Mouse (Mus musculus): ENCODE measurements around the gene 1700056E22Rik. TPM values are rescaled to one million over a fixed set of nuclear protein-coding genes. Genes with fewer than 3 reads are reported as not detected.

The 1700056E22Rik gene
- total and polyA plus RNA-seq, 2 experiments from 2014 or later: 0.97 TPM; not detected in 1

DNA sequence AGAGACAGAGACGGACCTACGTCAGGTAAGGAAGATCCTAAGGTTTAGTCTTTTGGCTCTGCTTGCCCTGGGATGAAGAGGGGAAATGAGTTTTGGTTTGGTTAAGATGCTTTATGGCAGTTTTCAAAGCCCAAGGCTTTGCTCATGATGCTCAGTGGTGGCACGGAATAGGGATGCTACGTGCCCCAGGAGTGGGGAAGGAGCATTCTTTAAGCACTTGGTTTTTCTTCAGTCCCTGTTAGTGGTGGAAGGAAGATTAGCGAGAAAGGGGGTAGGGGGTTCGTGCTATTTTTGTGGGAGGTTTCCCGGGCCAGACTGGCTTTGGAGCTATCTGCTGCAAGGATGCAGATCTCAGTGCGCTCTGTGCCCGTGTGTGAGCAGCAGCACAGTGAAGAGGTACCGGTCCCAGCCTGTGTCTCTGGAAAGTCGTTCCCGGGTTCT lies 660 bp upstream of the 1700056E22Rik start:
- Histone ChIP-seq H3K4me2 (ENCODE audit: low read depth) (peak overlapping the region; percentile 87), H3K27me3 (ENCODE audit: insufficient read depth, low read length) (no peaks in the 10 kb centered on the region), H3K36me3 (ENCODE audit: insufficient read depth) (no peaks in the 10 kb centered on the region), H3K4me1 (ENCODE audit: insufficient read depth) (peaks cover 3% of the 10 kb centered on the region; the same call in 1 of the 2 replicates), H3K9me3 (ENCODE audit: low read length) (no peaks in the 10 kb centered on the region), H3K9ac (peak overlapping the region; percentile 34), H3K4me3 (ENCODE audit: low read depth, low read length) (peak overlapping the region; percentile 57), H3K27ac (ENCODE audit: low read depth, low read length) (no peak overlapping the region; the same call in 1 of the 2 replicates)
- no peak for TF ChIP-seq CTCF (IDR thresholded peaks at IDR 0.05; ENCODE audit: low read depth)
- DNase-seq: peak; percentile 67
- WGBS: under 1% methylated on average over 12 of the region's 12 CpGs
- no peak for ATAC-seq

- H3K9me3 ChIP-seq (ENCODE audit: low read length): no peaks in the 10 kb centered on the region
- DNase-seq (peak; percentile 52), ATAC-seq (peak; percentile 68)
- no peaks in the 10 kb centered on the region for H3K27me3 ChIP-seq (ENCODE audit: insufficient read depth, low read length)
- no peaks in the 10 kb centered on the region for H3K36me3 ChIP-seq (ENCODE audit: insufficient read depth)
- WGBS: 2% methylated on average over 63 of the region's 63 CpGs
- H3K9ac ChIP-seq: peak overlapping the region; percentile 65
- peak; percentile 47 for TF ChIP-seq CTCF (IDR thresholded peaks at IDR 0.05; ENCODE audit: low read depth)
- H3K4me1 ChIP-seq (ENCODE audit: insufficient read depth): peaks cover 3% of the 10 kb centered on the region; the same call in 1 of the 2 replicates
- peak overlapping the region; percentile 57 for H3K4me3 ChIP-seq (ENCODE audit: low read depth, low read length)
- H3K4me2 ChIP-seq (ENCODE audit: low read depth): peak overlapping the region; percentile 87
- peak overlapping the region; percentile 89 for H3K27ac ChIP-seq (ENCODE audit: low read depth, low read length)
These were observed 601 bp downstream of the 1700056E22Rik start for GRCm38 (mm10) chr1:184033390-184034010.

- no peak for DNase-seq
- no peaks in the 10 kb centered on the region for H3K27me3 ChIP-seq (ENCODE audit: insufficient read depth, low read length)
- no peak for ATAC-seq
These were observed 1.3 kb downstream of the 1700056E22Rik start for GRCm38 (mm10) chr1:184032682-184033389.

DNA sequence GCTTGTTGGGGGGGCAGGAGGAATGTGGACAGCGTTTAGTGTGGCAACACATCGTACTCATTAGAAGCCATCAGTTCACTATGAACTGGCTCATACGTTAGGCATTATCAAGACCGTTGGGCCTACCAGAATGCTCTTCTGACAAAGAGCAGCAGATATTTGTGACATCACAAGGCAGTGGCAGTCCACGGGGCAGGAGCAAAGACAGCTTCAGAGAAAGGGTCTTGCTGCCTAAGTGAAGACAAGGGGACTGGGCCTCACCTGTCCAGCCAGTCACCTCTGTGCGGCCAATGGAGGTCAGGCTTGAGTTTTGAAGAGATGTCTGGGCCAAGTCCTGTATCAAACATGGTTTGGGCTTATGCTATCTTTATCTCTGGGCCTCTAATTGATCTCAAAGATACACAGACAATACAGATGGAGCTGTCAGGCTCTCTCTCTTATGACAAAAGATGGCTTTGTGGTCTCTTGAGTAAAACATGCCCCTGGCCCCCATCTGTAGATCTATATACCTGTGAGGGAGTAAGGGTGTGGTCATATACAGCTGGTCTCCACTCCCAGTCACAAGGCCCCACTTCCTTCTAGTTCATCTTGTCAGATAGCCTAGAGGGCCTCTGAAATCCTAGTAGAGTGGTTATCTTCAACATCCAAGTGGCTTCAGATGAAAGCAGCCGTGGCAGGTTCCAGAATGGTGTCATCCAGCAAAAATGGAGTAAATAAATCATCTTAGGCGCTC lies 3.9 kb downstream of the 1700056E22Rik start:
- no peaks in the 10 kb centered on the region for H3K27me3 ChIP-seq (ENCODE audit: insufficient read depth, low read length)
- H3K4me3 ChIP-seq (ENCODE audit: low read depth, low read length): no peak overlapping the region
- H3K27ac ChIP-seq (ENCODE audit: low read depth, low read length): no peak overlapping the region
- no peak for TF ChIP-seq CTCF (IDR thresholded peaks at IDR 0.05; ENCODE audit: low read depth)
- no peaks in the 10 kb centered on the region for H3K9me3 ChIP-seq (ENCODE audit: low read length)
- WGBS: 96% methylated on average over 8 of the region's 8 CpGs
- ATAC-seq (no peak), DNase-seq (no peak)
- H3K4me2 ChIP-seq (ENCODE audit: low read depth): no peak overlapping the region
- no peak overlapping the region for H3K9ac ChIP-seq
- no peaks in the 10 kb centered on the region for H3K36me3 ChIP-seq (ENCODE audit: insufficient read depth)
- H3K4me1 ChIP-seq (ENCODE audit: insufficient read depth): no peaks in the 10 kb centered on the region

More at GRCm38 (mm10) chr1:184032682-184033389, 1.3 kb downstream of the 1700056E22Rik start:
- Histone ChIP-seq H3K9me3 (ENCODE audit: low read length) (no peaks in the 10 kb centered on the region), H3K4me2 (ENCODE audit: low read depth) (peak overlapping the region; percentile 87), H3K4me1 (ENCODE audit: insufficient read depth) (peaks cover 3% of the 10 kb centered on the region; the same call in 1 of the 2 replicates), H3K36me3 (ENCODE audit: insufficient read depth) (no peaks in the 10 kb centered on the region), H3K4me3 (ENCODE audit: low read depth, low read length) (peak overlapping the region; percentile 57), H3K27ac (ENCODE audit: low read depth, low read length) (peak overlapping the region; percentile 89), H3K9ac (peak overlapping the region; percentile 65)
- 19% methylated on average over 19 of the region's 19 CpGs for WGBS
- TF ChIP-seq CTCF (IDR thresholded peaks at IDR 0.05; ENCODE audit: low read depth): no peak

- no peaks in the 10 kb centered on the region for H3K36me3 ChIP-seq (ENCODE audit: insufficient read depth)
- no peaks in the 10 kb centered on the region for H3K4me1 ChIP-seq (ENCODE audit: insufficient read depth)
- ATAC-seq (no peak), DNase-seq (no peak)
- no peak for TF ChIP-seq CTCF (IDR thresholded peaks at IDR 0.05; ENCODE audit: low read depth)
- no peak overlapping the region for H3K9ac ChIP-seq
- no peak overlapping the region for H3K4me3 ChIP-seq (ENCODE audit: low read depth, low read length)
- no peak overlapping the region for H3K4me2 ChIP-seq (ENCODE audit: low read depth)
- no peaks in the 10 kb centered on the region for H3K27me3 ChIP-seq (ENCODE audit: insufficient read depth, low read length)
- H3K9me3 ChIP-seq (ENCODE audit: low read length): no peaks in the 10 kb centered on the region
- WGBS: 92% methylated on average over 3 of the region's 3 CpGs
- H3K27ac ChIP-seq (ENCODE audit: low read depth, low read length): no peak overlapping the region
These were observed 7.1 kb downstream of the 1700056E22Rik start for GRCm38 (mm10) chr1:184027039-184027438.

GRCm38 (mm10) chr1:184025079-184025478 lies 9.0 kb downstream of the 1700056E22Rik start:
- Histone ChIP-seq H3K9ac (no peak overlapping the region), H3K36me3 (ENCODE audit: insufficient read depth) (no peaks in the 10 kb centered on the region), H3K4me1 (ENCODE audit: insufficient read depth) (no peaks in the 10 kb centered on the region), H3K27ac (ENCODE audit: low read depth, low read length) (no peak overlapping the region), H3K27me3 (ENCODE audit: insufficient read depth, low read length) (no peaks in the 10 kb centered on the region), H3K4me3 (ENCODE audit: low read depth, low read length) (no peak overlapping the region), H3K9me3 (ENCODE audit: low read length) (no peaks in the 10 kb centered on the region), H3K4me2 (ENCODE audit: low read depth) (no peak overlapping the region)
- ATAC-seq (no peak), DNase-seq (no peak)
- no peak for TF ChIP-seq CTCF (IDR thresholded peaks at IDR 0.05; ENCODE audit: low read depth)
- WGBS: 95% methylated on average over 5 of the region's 5 CpGs

Data from forebrain, postnatal 0 days (tissue).